Mouse (Mus musculus) frontal cortex, postnatal 36 days (tissue): Measurements from ENCODE around the gene Brf1.

ENCODE experiments used
- DNase-seq, 2 experiments: peaks; one replicate each; pipeline ENCODE4 v3.0.0; 2022; ENCODE audit warnings: low spot score in 2 of 2

Gene Brf1

GRCm38 (mm10) chr12:113000294-113001132 lies at the start of gene Brf1:
Gene Brf1, minus strand, starts transcription at chr12:113000704.
- DNase-seq: peak; percentile 91 to 92

- no peak for DNase-seq
Observed at GRCm38 (mm10) chr12:113049836-113050235, 49.3 kb upstream of the Brf1 start.

- DNase-seq: peak in 1 of 2 experiments; percentile 11
Observed at GRCm38 (mm10) chr12:113048103-113048502, 47.6 kb upstream of the Brf1 start.

- DNase-seq: no peak
Observed at GRCm38 (mm10) chr12:113046861-113047260, 46.4 kb upstream of the Brf1 start.

- DNase-seq: peak in 1 of 2 experiments; percentile 34
Observed at GRCm38 (mm10) chr12:113044916-113045677, 44.6 kb upstream of the Brf1 start.

GRCm38 (mm10) chr12:113042543-113042942 lies 42.0 kb upstream of the Brf1 start:
- DNase-seq: no peak

GRCm38 (mm10) chr12:113041481-113042439 lies 41.3 kb upstream of the Brf1 start:
- peak; percentile 63 to 77 for DNase-seq

GRCm38 (mm10) chr12:113038414-113038813 lies 37.9 kb upstream of the Brf1 start:
- DNase-seq: no peak

GRCm38 (mm10) chr12:113036996-113037395 lies 36.5 kb upstream of the Brf1 start:
- no peak for DNase-seq

- no peak for DNase-seq
Observed at GRCm38 (mm10) chr12:113035093-113035492, 34.6 kb upstream of the Brf1 start.

GRCm38 (mm10) chr12:113032296-113033250 lies 32.1 kb upstream of the Brf1 start:
- peak in 1 of 2 experiments; percentile 13 for DNase-seq

- no peak for DNase-seq
Observed at GRCm38 (mm10) chr12:113031441-113031840, 30.9 kb upstream of the Brf1 start.

- no peak for DNase-seq
Observed at GRCm38 (mm10) chr12:113030993-113031392, 30.5 kb upstream of the Brf1 start.

GRCm38 (mm10) chr12:113030046-113030445 lies 29.5 kb upstream of the Brf1 start:
- no peak for DNase-seq

GRCm38 (mm10) chr12:113028898-113029297 lies 28.4 kb upstream of the Brf1 start:
- no peak for DNase-seq

GRCm38 (mm10) chr12:113028067-113028466 lies 27.6 kb upstream of the Brf1 start:
- DNase-seq: no peak

GRCm38 (mm10) chr12:113027495-113027894 lies 27.0 kb upstream of the Brf1 start:
- DNase-seq: no peak

GRCm38 (mm10) chr12:113026557-113026956 lies 26.1 kb upstream of the Brf1 start:
- DNase-seq: no peak

GRCm38 (mm10) chr12:113023082-113023481 lies 22.6 kb upstream of the Brf1 start:
- DNase-seq: no peak

GRCm38 (mm10) chr12:113021488-113021887 lies 21.0 kb upstream of the Brf1 start:
- DNase-seq: no peak
